Mouse (Mus musculus) small intestine, adult 2 months (tissue): Measurements from ENCODE around the gene Pmvk. TPM values are rescaled to one million over a fixed set of nuclear protein-coding genes. Genes with fewer than 3 reads are reported as not detected.

Experiments used
- H3K27ac ChIP-seq: fragments of 200-500 bp; 2 replicates; pipeline ENCODE4 v1.5.1; 2012; ENCODE audit warnings: low read depth, low read length, control low read depth, inconsistent platforms; ENCODE audit not compliant: insufficient read depth
- H3K27me3 ChIP-seq: fragments of 200-500 bp; 2 replicates; pipeline ENCODE4 v1.6.1; 2012; ENCODE audit warnings: mild to moderate bottlenecking, moderate library complexity, low read length, inconsistent platforms; ENCODE audit not compliant: control insufficient read depth, insufficient read depth
- H3K36me3 ChIP-seq: fragments of 200-500 bp; 2 replicates; pipeline ENCODE4 v1.6.1; 2012; ENCODE audit warnings: mild to moderate bottlenecking, low read length, control low read depth, inconsistent platforms; ENCODE audit not compliant: control insufficient read depth, insufficient read depth
- H3K4me1 ChIP-seq: fragments of 200-500 bp; 2 replicates; pipeline ENCODE4 v1.6.1; 2012; ENCODE audit warnings: low read length, inconsistent platforms, mixed read lengths; ENCODE audit not compliant: control insufficient read depth, insufficient read depth, insufficient read length
- H3K4me3 ChIP-seq: fragments of 200-500 bp; 2 replicates; pipeline ENCODE4 v1.5.1; 2012; ENCODE audit warnings: low read depth, mild to moderate bottlenecking, control low read depth, inconsistent platforms, low read length, moderate library complexity
- CTCF ChIP-seq: fragments of 200-500 bp; IDR thresholded peaks from 2 replicates; pipeline ENCODE4 v1.5.1; 2012; ENCODE audit warnings: low read depth, mild to moderate bottlenecking, control low read depth, inconsistent platforms, low read length, moderate library complexity, mixed read lengths; ENCODE audit not compliant: insufficient replicate concordance, insufficient read length; ENCODE audit errors: extremely low read depth
- POLR2A ChIP-seq: fragments of 200-500 bp; IDR thresholded peaks from 2 replicates; pipeline ENCODE4 v1.6.1; 2012; ENCODE audit warnings: low read depth, mild to moderate bottlenecking, control low read depth, inconsistent platforms, low read length, moderate library complexity
- WGBS: fragments of 180-500 bp; shearing (Covaris S2); methylation state at CpG from one replicate; pipeline ENCODE4 v1.1.7; 2018; 5-methylcytosine and 5-hydroxymethylcytosine counted together
- polyA plus RNA-seq: library from polyadenylated mRNA; depleted of rRNA; stranded (reverse); fragments of >200 nt; gene quantifications from 2 replicates; pipeline ENCODE4 v1.2.3, GENCODE M21; 2012

Gene Pmvk
- polyA plus RNA-seq, 1 experiment = 18.3 TPM

GRCm38 (mm10) chr3:89417131-89417530 is 37.2 kb upstream of the Pmvk start:
- Histone ChIP-seq H3K36me3 (no peaks in the 10 kb centered on the region), H3K4me3 (no peak overlapping the region), H3K4me1 (peaks cover 4% of the 10 kb centered on the region), H3K27me3 (no peaks in the 10 kb centered on the region), H3K27ac (no peak overlapping the region)
- 18% methylated on average over 2 of the region's 2 CpGs for WGBS
- TF ChIP-seq CTCF = no peak
- TF ChIP-seq POLR2A = no peak

- H3K36me3 ChIP-seq = no peaks in the 10 kb centered on the region
- WGBS = under 1% methylated on average over 20 of the region's 20 CpGs
- no peaks in the 10 kb centered on the region for H3K27me3 ChIP-seq
- H3K4me1 ChIP-seq = peaks cover 4% of the 10 kb centered on the region
- H3K4me3 ChIP-seq = peak overlapping the region; percentile 71
- TF ChIP-seq CTCF = no peak
- no peak for TF ChIP-seq POLR2A
- no peak overlapping the region for H3K27ac ChIP-seq
These were observed 36.5 kb upstream of the Pmvk start for GRCm38 (mm10) chr3:89417840-89418169.

DNA sequence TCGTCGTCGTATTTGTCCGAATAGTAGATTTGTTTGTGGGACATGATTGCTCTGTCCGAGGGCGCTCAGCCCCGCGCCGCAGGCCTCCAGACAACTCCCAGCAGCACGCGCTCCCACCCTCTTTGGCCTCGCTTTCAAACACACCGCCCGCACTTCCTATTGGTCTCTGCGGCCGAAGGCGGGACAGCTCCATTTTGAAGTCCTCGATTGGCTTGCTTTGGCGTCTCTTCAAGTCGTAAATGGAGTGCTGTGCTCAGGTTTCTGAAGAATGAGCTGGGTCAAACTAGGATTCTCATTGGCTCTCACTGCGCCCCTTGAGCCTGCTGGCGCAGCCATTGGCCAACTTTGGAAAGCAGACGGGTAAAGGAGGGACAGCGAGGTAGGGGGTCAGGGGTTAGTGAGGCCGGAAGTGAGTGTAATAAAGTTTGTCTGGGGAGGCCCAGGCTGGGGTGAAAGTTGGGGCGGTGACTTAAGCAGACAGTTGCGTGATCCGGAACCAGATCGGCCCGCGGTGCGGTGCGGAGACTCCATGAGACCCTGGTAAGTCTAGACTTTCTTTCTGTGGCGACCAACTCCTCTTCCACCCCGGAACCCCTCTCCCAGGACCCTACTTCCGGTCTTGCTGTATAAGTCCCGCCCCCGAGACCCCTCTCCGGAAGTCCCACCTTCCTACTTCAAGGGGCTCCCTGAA is 36.0 kb upstream of the Pmvk start, which contains the start of the genes Cks1b and Shc1:
Gene Cks1b (minus strand): TSS at position 214 of the 691 bp plus-strand sequence.
Gene Shc1 (plus strand): TSS at position 274 of the 691 bp plus-strand sequence.
- Histone ChIP-seq H3K36me3 (peaks cover 2% of the 10 kb centered on the region; the same call in 1 of the 2 replicates), H3K27me3 (no peaks in the 10 kb centered on the region), H3K27ac (peak within 1 kb of the TSS; percentile 92), H3K4me3 (peak within 1 kb of the TSS; percentile 72), H3K4me1 (peaks cover 4% of the 10 kb centered on the region)
- 1% methylated on average over 39 of the region's 39 CpGs for WGBS
- TF ChIP-seq POLR2A (0 out of 2 replicates have a peak, but pooled peaks have one; percentile 29), CTCF (no peak)

- H3K4me3 ChIP-seq = peak overlapping the region; percentile 72
- peaks cover 4% of the 10 kb centered on the region for H3K4me1 ChIP-seq
- no peaks in the 10 kb centered on the region for H3K27me3 ChIP-seq
- peaks cover 8% of the 10 kb centered on the region for H3K36me3 ChIP-seq
- 0% methylated on average over 16 of the region's 16 CpGs for WGBS
- peak overlapping the region; percentile 92 for H3K27ac ChIP-seq
- TF ChIP-seq CTCF (no peak), POLR2A (peak; percentile 26; the same call in 1 of the 2 replicates)
These were observed 35.5 kb upstream of the Pmvk start for GRCm38 (mm10) chr3:89418861-89419250.

- WGBS = 6% methylated on average over 9 of the region's 9 CpGs
- TF ChIP-seq CTCF (no peak), POLR2A (no peak; the same call in 1 of the 2 replicates)
- H3K27ac ChIP-seq = peak overlapping the region; percentile 90
- peak overlapping the region; percentile 72 for H3K4me3 ChIP-seq
- H3K4me1 ChIP-seq = peaks cover 5% of the 10 kb centered on the region
- H3K36me3 ChIP-seq = peaks cover 13% of the 10 kb centered on the region
- no peaks in the 10 kb centered on the region for H3K27me3 ChIP-seq
These were observed 34.8 kb upstream of the Pmvk start for GRCm38 (mm10) chr3:89419571-89419970.

GRCm38 (mm10) chr3:89419981-89420380 is 34.4 kb upstream of the Pmvk start:
- Histone ChIP-seq H3K36me3 (peaks cover 17% of the 10 kb centered on the region), H3K4me3 (peak overlapping the region; percentile 72), H3K27ac (peak overlapping the region; percentile 90), H3K4me1 (peaks cover 7% of the 10 kb centered on the region), H3K27me3 (no peaks in the 10 kb centered on the region)
- WGBS = 28% methylated on average over 3 of the region's 3 CpGs
- TF ChIP-seq POLR2A (no peak), CTCF (no peak)

GRCm38 (mm10) chr3:89420421-89420820 is 33.9 kb upstream of the Pmvk start:
- 25% methylated on average over 2 of the region's 2 CpGs for WGBS
- Histone ChIP-seq H3K27ac (peak overlapping the region; percentile 64), H3K4me3 (no peak overlapping the region), H3K36me3 (peaks cover 20% of the 10 kb centered on the region), H3K4me1 (peaks cover 7% of the 10 kb centered on the region), H3K27me3 (no peaks in the 10 kb centered on the region)
- TF ChIP-seq POLR2A (no peak), CTCF (no peak)
